Mouse (Mus musculus) hematopoietic stem cell, adult 5-6 weeks (primary cell): ENCODE measurements around the gene Fam240a. TPM values are rescaled to one million over a fixed set of nuclear protein-coding genes. Genes with fewer than 3 reads are reported as not detected.

Experiments used
- ATAC-seq, 2 experiments: fragments of 125-278 bp in 1 of 2; replicated peaks in 1 of 2; 2 replicates each; pipeline ENCODE4 v1.8.0; 2016 to 2017; ENCODE audit warnings: inconsistent platforms in 2 of 2, mild to moderate bottlenecking in 2 of 2, moderate number of reproducible peaks in 2 of 2, low read depth in 1 of 2, moderate TSS enrichment in 1 of 2; ENCODE audit not compliant: low FRiP score in 2 of 2, poor library complexity in 2 of 2, severe bottlenecking in 2 of 2, insufficient read depth in 1 of 2, low TSS enrichment in 1 of 2
- total RNA-seq: library from RNA; stranded (forward); fragments of 172-1452, 232-1000 nt; gene quantifications from 2 replicates; pipeline ENCODE4 v1.2.3, GENCODE M21; 2017

Fam240a gene
- not detected in 2 replicates for total RNA-seq

- ATAC-seq = no peak
Measured at GRCm38 (mm10) chr9:110916786-110917185, at the start of gene Fam240a. Gene Fam240a (minus strand): TSS chr9:110916861.

GRCm38 (mm10) chr9:110965910-110966231 lies 49.2 kb upstream of the Fam240a start:
- ATAC-seq = no peak

- ATAC-seq = no peak
Measured at GRCm38 (mm10) chr9:110965062-110965909, 48.6 kb upstream of the Fam240a start.

GRCm38 (mm10) chr9:110963566-110964115 lies 47.0 kb upstream of the Fam240a start:
- no peak for ATAC-seq

GRCm38 (mm10) chr9:110961386-110961785 lies 44.7 kb upstream of the Fam240a start:
- ATAC-seq = no peak

GRCm38 (mm10) chr9:110960230-110961149 lies 43.8 kb upstream of the Fam240a start:
- no peak for ATAC-seq

- ATAC-seq = no peak
Measured at GRCm38 (mm10) chr9:110959669-110960068, 43.0 kb upstream of the Fam240a start.

GRCm38 (mm10) chr9:110955962-110956361 lies 39.3 kb upstream of the Fam240a start:
- ATAC-seq = no peak

- ATAC-seq = no peak
Measured at GRCm38 (mm10) chr9:110954681-110955445, 38.2 kb upstream of the Fam240a start.

- peak; percentile 65 to 72 for ATAC-seq
Measured at GRCm38 (mm10) chr9:110953550-110954461, 37.1 kb upstream of the Fam240a start.

GRCm38 (mm10) chr9:110952931-110953549 lies 36.4 kb upstream of the Fam240a start:
- ATAC-seq = no peak

- ATAC-seq = peak; percentile 23 to 43; a peak in 1 of 4 replicates
Measured at GRCm38 (mm10) chr9:110952398-110952797, 35.7 kb upstream of the Fam240a start.

- ATAC-seq = peak in 1 of 2 experiments; percentile 25; a peak in 1 of 4 replicates
Measured at GRCm38 (mm10) chr9:110951866-110952265, 35.2 kb upstream of the Fam240a start.

- no peak for ATAC-seq
Measured at GRCm38 (mm10) chr9:110951397-110951796, 34.7 kb upstream of the Fam240a start, which contains the start of gene Lrrc2. Gene Lrrc2 (plus strand): TSS chr9:110951545.

- ATAC-seq = no peak
Measured at GRCm38 (mm10) chr9:110950109-110950508, 33.4 kb upstream of the Fam240a start.

GRCm38 (mm10) chr9:110948813-110949310 lies 32.2 kb upstream of the Fam240a start:
- ATAC-seq = no peak
